Mouse (Mus musculus) liver, embryonic 14.5 days (tissue): ENCODE measurements around the gene Pacsin2.

ENCODE experiments used
- CTCF ChIP-seq: IDR thresholded peaks from 2 replicates; pipeline ENCODE4 v1.5.1; 2016; ENCODE audit warnings: antibody characterized with exemption, low read depth, control low read depth
- EP300 ChIP-seq: IDR thresholded peaks from 2 replicates; pipeline ENCODE4 v1.6.1; 2016; ENCODE audit warnings: antibody characterized with exemption, low read depth

DNA sequence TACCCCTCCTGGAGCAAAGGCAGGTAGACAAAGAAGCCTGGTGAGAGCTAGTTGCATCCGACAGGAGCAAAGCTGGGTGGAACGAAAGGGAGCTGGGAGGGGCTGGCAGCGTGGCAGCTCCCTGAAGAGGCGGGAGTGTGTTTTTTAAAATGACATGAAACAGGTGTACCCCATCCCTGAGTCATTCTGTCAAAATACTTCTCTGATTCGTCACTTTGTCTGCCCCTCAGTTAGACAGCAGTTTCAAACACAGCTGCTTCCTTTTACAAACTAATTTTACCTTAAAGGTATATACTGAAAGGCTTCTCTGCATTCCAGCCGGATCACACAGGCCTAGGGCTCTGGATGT, 30.1 kb upstream of the Pacsin2 start:
- no peak for TF ChIP-seq EP300
- TF ChIP-seq CTCF, result no peak
